Mouse (Mus musculus) kidney, adult 8-10 months (tissue): ENCODE measurements around the gene Rexo1.

Experiments used
- DNase-seq, 2 experiments: peaks; one replicate each; pipeline ENCODE4 v3.0.0; 2022

Rexo1 gene

DNA sequence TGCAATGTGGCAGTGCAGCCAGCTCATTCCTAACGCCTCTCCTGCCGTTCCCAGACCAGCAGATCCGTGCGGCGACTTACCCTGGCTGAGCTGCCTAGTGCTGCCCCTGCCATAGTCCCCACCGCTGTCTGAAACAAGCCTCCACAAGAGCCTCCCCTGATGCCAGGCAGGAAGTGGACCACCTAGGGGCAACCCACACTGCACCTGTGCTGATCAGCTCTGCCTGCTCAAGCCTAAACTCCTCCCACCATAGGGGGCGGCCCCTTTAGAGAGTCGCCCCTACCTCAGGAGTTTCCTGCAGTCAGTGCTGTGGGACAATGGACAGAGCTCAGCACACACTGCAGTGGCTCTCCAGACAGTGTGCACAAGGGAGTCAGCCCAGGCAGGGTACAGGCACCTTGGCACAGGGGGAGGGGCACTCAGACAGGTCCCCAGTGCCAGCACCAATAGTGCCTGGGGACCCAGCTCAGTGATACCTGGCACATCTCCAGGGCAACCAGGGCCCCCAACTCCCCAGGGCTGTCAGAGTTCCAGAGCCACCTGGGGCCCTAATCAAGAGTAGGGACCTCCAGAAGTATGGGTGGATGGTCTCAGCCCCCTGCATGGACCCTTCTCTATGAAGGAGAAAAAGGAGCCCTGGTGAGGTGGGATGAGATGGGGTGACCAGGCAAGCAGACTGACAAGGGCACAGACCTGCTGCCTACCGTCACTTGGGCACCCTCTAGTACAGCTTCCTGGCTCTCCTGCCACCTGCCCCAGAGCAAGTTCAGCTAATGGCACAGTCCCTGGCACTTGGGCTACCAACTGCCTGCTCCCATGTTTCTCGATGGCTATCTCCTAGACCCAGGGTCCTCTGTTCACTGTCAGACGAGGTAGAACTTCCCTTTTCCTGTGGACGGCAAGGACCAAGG lies 23.5 kb upstream of the Rexo1 start:
- DNase-seq = no peak

DNA sequence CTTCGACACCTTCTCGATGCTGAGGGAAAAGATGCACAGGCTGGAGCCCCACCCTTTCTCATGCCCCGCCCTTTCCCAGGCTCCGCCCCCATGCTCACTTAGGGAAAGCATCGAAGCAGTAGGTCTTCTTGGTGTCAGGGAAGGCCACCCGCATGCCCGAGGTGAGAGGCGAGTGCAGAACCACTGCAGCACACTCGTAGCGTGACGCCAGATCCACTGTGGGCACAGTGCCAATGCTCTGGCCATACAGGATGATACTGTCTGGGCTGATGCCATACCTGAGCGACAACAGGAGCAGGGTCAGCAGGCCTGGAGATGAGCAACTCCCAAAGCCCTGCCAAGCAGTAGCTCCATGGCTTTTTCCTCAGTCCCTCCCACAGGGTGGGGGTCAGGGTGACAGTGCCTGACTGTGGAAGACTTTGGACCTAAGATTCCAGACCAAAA lies 22.7 kb upstream of the Rexo1 start:
- peak; percentile 77 to 78 for DNase-seq

DNA sequence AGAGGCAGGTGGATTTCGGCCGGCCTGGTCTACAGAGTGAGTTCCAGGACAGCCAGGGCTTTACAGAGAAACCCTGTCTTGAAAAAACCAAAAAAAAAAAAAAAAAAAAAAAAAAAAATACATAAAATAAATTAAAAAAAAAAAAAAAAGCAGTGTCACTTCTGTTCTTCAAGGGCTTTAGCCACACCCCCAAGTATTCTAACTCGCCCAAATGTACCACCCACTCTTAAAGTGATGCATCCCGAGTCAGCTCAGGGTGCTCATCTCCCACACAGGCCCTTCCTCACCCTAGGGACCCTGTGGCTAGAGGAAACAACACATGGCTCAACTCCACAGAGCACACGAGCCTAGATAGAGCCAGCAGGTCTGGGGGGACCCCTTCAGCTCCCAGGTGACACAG lies 21.7 kb upstream of the Rexo1 start:
- DNase-seq = no peak

DNA sequence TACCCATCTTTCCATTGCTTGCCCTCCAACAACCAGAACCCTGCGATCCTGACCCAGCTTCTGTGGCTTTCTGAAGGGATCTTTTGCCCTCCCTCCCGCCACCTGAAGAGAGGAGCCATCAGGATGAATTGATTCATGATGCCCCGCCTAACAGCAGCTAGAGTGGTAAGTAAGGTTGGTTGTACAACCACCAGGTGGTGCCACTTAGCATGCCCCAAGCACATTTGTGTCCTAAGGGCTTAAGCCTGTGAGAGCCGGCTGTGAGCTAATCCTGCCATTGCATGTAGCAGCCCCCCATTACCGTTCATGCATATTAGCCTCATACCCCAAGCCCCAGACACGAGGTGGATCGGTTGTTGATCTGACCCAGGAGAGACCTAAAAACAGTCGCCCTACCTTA lies 17.6 kb upstream of the Rexo1 start:
- DNase-seq = peak; percentile 70 to 80

DNA sequence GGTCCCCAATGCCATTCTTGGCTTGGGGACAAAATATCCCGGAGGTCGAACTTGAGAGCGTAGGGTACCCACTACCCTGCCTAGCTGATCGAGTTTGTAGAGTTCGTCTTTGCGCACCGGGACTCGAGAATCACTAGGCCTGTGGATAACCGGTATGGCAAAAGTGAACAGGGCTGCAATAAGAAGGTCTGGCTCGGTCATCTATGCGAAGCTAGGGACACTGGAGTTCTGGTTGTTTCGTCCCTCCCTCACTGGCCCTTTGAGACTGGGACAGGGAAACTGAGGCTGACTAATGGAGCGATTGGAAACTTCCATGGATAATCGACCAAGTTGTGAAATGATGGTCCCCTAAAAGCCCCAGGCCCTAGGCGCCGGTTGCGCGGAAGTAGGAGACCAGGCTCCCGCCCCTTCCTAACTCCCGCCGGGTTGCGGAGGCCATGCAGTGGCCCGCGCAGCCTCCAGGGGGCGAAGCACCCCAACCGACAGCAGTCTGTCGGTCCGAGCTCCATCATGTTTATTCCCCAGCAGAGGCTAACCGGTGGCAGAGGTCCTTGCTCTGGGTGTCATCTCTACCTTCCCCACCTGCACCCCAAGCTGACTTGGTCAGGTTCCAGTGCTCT lies 16.9 kb upstream of the Rexo1 start:
- DNase-seq = peak; percentile 74 to 85

DNA sequence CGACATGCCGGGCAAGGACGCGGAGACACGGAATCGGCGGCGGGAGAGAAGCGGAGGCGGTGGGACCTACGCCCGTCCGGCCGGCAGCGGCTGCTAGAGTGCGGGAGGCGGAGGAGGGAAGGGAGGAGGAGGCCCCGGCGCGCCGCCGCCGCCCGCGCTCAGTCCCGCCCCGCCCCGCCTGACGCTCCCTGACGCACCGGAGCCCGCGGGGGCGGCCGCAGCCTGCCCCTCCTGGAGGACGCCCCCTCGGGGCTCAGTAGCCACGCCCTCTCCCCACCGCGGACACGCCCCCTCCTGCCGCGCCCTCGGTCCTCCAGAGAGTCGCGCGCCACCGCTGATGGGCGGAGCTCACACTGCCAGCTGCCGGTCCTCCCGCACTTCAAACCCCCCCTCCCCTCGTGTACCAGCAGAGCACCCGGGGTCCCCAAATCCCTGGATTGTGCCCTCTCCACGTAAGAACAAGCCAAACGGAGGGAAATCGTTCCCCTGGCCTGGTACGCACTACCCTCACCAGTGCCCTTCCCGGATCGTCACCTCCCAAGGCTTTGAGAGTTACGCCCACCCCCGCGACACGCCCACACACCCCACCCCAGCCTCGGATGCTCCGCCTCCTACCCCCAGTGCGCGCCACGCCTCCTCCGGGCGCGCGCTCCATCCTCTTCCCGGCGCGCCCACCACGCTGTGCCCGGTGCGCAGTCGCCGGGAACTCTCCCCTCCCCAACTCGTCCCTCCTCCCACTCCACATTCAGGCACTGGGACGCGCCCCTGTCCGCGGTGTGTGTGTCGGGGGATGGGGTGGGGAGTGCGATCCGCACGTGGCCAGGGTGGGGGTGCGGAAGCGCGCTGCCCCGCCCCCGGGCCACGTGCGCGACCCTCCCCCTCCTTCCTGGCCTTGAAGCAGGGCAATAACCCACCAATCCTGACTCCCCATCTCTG lies 16.1 kb upstream of the Rexo1 start, which contains the start of gene Klf16:
TSS of gene Klf16 (minus strand) at position 127 of the 936 bp plus-strand sequence.
- DNase-seq = peak; percentile 97 to 98

DNA sequence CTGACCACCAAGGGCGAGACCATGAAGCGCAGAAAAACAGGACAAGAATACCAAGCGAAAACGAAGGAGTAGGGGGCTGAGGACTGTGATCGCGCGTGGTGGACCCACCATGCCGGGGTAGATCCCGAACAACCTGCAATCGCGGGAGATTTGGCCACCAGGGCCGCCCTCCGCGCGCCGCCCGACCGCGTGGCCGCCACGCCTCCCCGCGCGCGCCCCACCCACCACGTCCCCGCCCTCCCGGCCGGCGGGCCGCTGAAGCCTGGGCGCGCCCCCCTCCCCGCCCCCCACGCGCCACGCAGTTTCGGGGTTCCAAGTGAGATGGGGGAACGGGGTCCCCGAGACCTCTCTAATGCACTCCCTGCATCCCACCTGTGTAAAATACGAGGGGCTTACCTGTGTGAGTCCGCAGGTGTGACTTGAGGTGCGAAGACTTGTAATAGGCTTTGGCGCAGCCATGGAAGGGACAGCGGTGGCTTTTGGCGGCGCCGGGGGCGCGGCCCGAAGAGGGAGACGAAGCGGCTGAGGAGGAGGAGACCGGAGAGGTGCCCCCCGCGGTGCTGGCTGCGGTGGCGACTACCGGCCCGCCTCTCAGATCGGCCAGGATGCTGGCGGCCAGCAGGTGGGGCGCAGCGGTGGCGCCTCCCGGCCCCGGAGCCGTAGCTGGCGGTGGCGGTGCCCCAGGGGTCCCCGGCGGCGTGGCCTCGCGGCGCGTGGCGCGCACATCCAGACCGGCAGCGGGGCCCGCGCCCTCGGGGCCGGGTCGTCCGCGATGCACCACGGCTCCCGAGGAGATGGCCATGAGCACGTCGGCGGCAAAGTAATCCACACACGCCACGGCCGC lies 15.2 kb upstream of the Rexo1 start:
- peak in 1 of 2 experiments; percentile 52 for DNase-seq

DNA sequence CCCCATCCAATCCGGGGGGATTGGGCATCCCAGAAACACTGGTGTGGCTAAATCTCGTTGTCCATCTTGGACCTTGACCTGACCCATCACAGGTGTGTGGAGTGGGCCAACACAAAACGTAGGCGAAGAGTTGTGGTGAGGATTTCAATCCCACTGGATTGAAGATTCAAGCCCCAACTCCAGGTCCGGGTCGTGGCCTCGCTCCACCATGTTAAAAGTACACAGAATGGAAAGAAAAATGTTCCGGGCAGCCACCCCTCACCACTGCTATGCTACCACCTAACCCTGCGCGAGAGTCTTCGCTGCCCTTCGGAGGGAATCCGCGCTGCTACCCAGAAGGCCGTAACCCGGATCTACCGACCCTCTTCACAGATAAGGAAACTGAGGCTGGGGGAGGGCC lies 14.6 kb upstream of the Rexo1 start:
- no peak for DNase-seq

DNA sequence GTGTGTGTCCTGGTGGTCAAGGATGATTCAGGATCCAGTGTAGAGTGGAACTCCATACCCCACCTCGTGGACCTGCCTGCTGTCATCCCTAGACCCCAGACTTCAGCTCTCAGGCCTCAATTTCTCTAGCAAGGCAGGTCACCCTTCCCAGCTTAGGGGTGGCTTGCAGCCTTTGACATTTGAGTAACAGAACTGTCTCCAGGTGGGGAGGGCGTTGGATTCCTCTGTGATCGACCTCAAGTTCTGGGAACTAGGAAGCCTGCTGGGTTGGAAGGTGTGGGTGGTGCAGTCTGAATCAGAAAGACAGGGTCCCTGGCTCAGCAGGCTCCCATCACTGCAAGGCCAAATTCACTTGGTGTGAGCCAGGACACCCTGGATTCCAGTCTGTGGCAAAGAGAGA lies 13.5 kb upstream of the Rexo1 start:
- no peak for DNase-seq

DNA sequence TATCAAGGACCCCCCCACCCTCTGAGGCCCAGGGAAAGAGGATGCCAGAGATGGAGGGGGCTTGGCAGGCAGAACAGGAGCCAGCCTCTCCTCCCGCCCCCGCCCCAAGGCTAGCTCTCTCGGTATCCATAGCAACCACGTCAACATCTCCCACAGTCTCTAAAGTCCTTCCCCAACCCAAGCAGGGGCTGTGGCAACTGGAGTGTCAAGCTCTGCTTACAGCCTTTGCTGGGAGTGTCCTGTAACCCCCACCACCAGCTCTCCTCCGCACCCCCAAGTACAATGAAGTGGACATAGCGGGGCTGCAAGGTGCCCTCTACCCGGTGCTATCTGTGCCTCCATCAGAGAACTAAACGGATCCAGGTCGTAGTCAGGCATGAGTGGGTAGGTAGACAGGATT lies 12.6 kb upstream of the Rexo1 start:
- DNase-seq = no peak

DNA sequence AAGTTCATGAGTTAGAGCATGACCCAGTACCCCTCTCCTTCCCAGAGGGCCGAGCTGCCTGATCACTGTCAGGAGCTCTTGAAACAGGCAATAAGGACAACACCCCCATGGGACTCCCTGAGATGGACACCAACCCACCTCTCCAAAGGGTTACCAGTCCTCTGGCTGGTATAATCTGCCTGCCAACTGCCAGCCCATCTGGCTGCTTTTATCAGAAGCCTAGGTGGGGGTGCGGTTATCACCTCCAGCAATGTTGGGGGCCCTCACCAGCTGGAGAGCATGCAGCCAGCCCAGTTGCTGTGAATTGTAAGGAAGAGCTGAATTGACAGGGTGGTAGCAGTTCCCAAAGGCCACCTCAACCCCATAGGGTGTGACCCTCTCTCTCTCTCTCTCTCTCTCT lies 11.1 kb upstream of the Rexo1 start:
- no peak for DNase-seq

DNA sequence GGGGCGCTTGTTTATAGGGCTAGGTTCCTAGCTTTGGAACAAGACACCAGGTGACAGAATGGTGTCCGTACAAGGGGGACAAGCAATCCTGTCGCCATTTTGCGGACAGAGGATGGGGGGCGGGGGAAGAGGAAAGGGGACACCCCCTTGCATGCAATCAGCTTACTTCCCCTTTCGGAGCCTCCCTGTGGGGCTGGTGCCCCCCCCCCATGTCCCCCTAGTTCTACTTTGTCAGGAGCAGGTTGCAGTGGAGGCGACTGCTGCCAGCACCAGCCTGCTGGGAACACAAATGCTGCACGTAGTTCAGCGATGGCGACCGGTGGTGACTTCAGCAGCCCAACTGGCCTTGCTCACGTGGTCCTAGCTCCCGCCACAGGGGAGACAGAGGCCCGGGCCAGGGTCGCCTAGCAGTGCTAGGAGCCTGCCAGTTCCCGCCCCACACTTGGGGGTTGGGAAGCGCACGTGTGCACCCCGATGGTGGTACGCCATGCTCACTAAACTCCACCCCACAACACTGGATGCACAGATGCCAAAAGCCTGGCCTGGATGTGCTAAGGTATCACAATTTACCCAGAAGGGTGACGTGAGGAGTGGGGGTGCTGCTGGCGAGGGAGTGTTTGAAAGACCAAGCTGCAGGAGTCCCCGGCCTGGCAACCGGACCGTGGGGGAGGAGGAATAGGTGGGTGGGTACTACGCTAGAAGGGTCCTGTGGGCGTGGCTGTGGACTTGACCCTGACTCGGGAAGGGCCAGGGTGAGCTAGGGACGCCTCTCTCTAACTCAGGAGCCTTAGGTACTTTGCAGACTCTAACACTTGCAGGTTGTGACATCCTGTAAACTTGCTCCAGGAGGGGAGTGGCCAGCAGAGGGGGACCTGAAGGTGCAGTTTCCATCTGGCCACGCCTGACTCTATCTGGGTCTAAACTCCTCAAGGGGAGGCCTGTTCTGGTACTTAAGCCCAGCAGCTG lies 9.8 kb upstream of the Rexo1 start:
- DNase-seq = no peak

DNA sequence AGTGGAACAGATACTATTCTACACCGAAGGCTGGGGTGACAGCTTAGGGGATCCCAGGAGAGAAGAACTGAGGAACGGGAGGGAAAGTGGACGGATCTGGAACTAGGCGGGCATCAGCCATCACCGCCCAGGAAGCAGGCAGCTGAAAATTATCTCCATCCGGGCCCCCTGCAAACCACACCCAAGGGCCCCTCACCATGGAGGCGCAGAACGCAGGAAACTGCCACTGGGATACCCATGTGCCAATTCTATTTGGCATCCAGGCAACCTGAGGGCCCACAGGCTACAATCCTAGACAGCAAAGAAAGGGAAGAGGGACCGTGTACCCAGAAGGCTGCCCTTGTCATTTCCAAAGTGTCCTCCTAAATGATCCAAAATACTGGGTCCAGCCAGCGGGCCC lies 9.1 kb upstream of the Rexo1 start:
- DNase-seq = no peak

DNA sequence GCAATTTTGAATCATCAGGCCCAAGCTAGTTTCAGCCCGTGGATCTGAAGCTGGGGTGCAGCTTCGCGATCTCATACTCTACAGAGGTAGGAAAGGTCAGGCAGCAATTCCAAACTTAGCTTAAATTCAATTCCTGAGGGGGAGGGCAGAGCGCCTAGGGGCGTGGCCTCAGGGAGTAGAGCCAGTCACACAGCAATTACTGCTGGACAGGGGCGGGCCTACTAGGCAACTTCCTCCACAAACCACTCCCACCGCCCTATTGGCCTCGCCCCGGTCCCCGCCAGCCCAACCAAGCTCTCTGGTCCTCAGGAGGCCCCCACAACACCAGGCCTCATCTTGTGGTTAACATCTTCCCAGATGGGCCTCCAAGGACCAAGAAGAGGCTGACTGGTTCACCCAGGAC lies 8.3 kb upstream of the Rexo1 start:
- DNase-seq = peak; percentile 73 to 74

DNA sequence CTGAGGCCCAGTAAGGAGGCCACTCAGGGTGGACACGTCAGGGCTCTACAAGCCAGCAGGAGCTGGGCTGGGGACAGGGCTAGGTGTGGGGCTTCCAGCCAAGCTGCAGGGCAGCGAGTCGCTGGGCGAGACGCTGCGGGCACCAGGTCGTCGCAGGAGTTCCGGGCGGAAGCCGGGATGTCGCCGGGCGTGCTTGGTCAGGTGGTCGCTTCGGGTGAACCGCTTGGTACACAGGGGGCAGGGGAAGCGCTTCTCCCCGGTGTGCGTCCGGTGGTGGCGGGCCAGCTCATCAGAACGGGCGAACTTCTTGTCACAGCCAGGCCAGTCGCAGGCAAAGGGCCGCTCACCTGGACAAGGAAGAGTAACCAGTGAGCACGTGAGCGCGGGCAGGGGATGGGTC lies 7.5 kb upstream of the Rexo1 start:
- no peak for DNase-seq

DNA sequence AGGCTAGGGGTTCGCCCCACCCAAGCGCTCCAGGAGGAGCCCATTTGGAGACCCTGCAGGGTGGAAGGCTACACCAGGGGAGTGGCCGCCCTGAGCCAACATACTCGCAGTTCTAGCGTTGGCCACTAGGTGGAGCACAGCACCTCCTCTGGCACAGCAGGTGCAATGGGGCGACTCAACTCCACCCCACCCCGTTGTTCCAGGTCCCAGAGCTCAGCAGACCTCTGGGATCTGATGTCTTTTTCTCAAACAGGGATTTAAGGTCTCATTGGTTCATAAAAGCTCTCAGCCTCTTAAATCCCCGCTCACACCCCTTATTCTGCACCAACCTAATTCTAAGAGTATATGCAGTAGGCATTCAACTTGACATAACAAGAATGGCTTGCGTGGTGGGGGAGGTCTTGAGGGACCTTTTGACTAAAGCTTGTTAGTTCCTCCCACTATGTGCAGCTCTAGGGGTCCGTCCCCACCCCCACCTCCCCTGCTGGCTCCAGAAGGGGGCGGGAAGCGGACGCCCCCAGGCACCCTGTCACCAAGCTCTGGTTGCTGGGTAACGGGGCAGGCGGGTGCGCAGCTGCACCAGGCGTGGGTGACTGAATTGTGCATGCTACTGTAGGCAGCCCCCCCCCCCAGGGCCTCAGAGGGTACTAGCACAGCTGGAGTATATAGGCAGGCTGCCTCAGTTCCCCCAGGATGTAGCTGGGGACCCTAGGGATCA lies 5.2 kb upstream of the Rexo1 start:
- DNase-seq = peak; percentile 68 to 88

DNA sequence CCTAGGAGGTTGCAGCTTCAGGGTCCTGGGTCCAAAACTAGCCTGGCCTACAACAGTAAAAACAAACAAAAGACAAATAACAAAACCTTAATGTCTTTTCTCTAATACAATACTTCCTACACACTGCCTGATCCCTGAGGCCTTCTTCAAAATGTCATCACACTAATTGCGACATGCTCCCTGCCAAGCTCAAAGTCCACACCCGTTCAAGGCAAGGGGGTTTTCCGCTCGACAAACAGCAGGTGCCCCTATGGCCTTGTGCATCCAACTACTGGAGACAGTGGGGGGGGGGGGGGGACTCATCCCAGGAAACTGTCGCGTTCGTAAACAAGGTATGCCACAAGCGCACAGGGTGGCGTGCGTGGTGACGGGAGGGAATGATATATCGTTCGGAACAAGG lies 739 bp downstream of the Rexo1 start:
- DNase-seq = no peak

DNA sequence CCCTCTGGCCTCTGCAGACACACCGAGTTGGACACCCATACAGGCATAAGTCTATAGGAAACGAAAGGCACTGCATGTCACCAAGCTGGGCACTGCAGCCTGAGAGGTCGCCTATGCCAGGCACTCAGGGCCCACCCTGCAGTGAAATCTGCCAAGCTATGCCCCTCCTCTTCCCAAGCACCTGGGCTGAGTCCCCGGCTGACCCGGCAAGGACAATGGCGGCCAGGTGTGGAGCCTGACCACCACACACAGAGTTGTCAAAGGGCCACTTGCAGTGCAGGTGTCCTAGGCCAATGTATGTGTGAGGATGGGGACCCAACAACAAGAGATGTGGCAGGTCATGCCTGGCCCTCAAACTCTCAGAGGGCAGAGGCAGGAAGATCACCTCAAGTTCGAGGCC lies 1.9 kb downstream of the Rexo1 start:
- DNase-seq = no peak

DNA sequence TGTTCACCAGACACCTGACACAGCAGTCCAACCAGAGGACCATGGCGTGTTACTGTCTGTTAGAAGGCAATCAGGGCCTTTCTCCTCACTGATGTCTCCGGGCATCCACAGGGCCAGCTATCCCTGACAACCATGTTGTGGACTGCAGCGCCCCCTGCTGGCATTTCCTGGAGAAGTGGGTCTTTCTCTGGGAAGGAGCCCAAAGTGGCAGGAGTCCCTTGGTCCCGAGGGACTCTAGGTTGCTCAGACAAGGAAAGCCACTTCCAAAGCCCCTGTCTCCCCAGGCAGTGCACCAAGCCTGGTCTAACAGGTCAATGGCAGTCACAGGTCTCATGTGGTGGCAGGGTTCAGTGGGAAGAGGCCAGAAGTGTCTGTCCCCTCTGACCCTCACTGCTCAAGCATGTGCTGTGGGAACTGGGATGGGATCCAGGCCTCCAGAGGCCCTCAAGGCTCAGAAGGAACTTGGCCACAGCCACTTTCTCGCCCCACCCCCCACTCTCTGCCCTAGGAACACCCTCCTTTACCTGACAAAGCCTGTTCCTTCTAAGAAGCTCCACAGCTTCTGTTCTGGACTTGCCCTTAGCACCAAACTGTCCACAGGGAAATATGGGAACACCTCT lies 3.9 kb downstream of the Rexo1 start:
- DNase-seq = peak; percentile 82 to 87

DNA sequence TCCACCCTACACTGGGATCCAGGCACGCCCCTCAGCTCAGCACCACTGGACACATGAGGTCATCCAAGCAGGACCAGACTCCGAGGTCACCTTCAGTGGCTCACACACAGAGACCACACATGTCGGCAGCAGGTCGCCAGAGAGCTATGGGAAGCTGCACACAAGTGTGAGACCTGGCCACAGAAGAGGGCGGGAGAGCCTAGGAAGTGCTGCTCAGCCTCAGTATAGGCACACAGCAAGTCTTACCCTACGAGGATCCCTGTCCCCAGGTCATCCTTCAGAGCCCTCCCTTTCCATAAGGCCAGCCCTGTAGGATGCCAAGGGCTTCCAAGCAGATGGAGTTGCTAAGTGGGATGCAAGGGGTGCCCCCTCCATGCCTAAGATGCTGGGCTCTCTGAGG lies 7.4 kb downstream of the Rexo1 start:
- DNase-seq = no peak
